Mouse (Mus musculus) olfactory bulb, adult 2 months (tissue): ENCODE results near the gene Unc50.

Experiments used
- CTCF ChIP-seq: fragments of 200-500 bp; IDR thresholded peaks from 2 replicates; pipeline ENCODE4 v1.5.1; 2012; ENCODE audit warnings: low read depth, mild to moderate bottlenecking, low read length, moderate library complexity; ENCODE audit not compliant: insufficient read depth
- POLR2A ChIP-seq: fragments of 200-500 bp; IDR thresholded peaks from 2 replicates; pipeline ENCODE4 v1.6.1; 2012; ENCODE audit warnings: mild to moderate bottlenecking, low read depth, low read length, moderate library complexity; ENCODE audit not compliant: insufficient read depth

GRCm38 (mm10) chr1:37486439-37486838 lies 56.5 kb downstream of the Unc50 start:
- TF ChIP-seq POLR2A (no peak), CTCF (no peak)
